Mouse (Mus musculus) limb, embryonic 14.5 days (tissue): Measurements from ENCODE around the gene Atrx. TPM values are rescaled to one million over a fixed set of nuclear protein-coding genes. Genes with fewer than 3 reads are reported as not detected.
A peak's percentile ranks its signal among the peaks of the same experiment; 100 is the strongest.
"Not testable (repeated sequence)": the region's sequence is repeated elsewhere in the genome, so short reads cannot be mapped to it uniquely, and the experiment has no call there.

Experiments
- ATAC-seq: fragments of 200-750 bp; cut with Nextera tagmentation; 2 replicates; pipeline ENCODE4 v1.8.0; 2017; ENCODE audit warnings: low read depth, moderate number of reproducible peaks, moderate TSS enrichment; ENCODE audit not compliant: low FRiP score
- DNase-seq: peaks from one replicate; pipeline ENCODE4 v3.0.0-alpha.2; 2015; ENCODE audit warnings: low spot score
- H3K27ac ChIP-seq: fragments of 300-500 bp; sonication (generic); replicated peaks from 2 replicates; pipeline ENCODE4 v1.5.1; 2014; ENCODE audit warnings: low read depth, mild to moderate bottlenecking, low read length, moderate library complexity, mixed read lengths
- H3K27me3 ChIP-seq: fragments of 300-500 bp; sonication (generic); 2 replicates; pipeline ENCODE4 v1.6.1; 2014; ENCODE audit warnings: low read length, mixed read lengths; ENCODE audit not compliant: control insufficient read depth, insufficient read depth
- H3K36me3 ChIP-seq: fragments of 300-500 bp; sonication (generic); 2 replicates; pipeline ENCODE4 v1.6.1; 2014; ENCODE audit warnings: mild to moderate bottlenecking, low read length, moderate library complexity, mixed read lengths; ENCODE audit not compliant: control insufficient read depth, insufficient read depth
- H3K4me1 ChIP-seq: fragments of 300-500 bp; sonication (generic); 2 replicates; pipeline ENCODE4 v1.6.1; 2014; ENCODE audit warnings: antibody characterized with exemption, low read length, mixed read lengths; ENCODE audit not compliant: control insufficient read depth, insufficient read depth
- H3K4me2 ChIP-seq: fragments of 300-500 bp; sonication (generic); replicated peaks from 2 replicates; pipeline ENCODE4 v1.6.1; 2014; ENCODE audit warnings: low read depth, mild to moderate bottlenecking, low read length, moderate library complexity; ENCODE audit not compliant: severe bottlenecking
- H3K4me3 ChIP-seq: fragments of 300-500 bp; sonication (generic); replicated peaks from 2 replicates; pipeline ENCODE4 v1.5.1; 2014; ENCODE audit warnings: low read length
- H3K9ac ChIP-seq: fragments of 300-500 bp; sonication (generic); 2 replicates; pipeline ENCODE4 v1.6.1; 2014; ENCODE audit warnings: mild to moderate bottlenecking, low read depth, low read length, moderate library complexity; ENCODE audit not compliant: severe bottlenecking
- H3K9me3 ChIP-seq: fragments of 300-500 bp; sonication (generic); 2 replicates; pipeline ENCODE4 v1.6.1; 2016; ENCODE audit warnings: low read length; ENCODE audit not compliant: control insufficient read depth
- POLR2A ChIP-seq: fragments of 200-500 bp; IDR thresholded peaks from 2 replicates; pipeline ENCODE4 v1.8.0; 2012; ENCODE audit warnings: inconsistent platforms, mild to moderate bottlenecking, moderate library complexity, borderline replicate concordance; ENCODE audit not compliant: insufficient read depth, insufficient read length; ENCODE audit errors: extremely low read depth
- whole genome bisulfite sequencing: fragments of 180-500 bp; shearing (Covaris S2); extraction: QIAGEN DNeasy Blood & Tissue Kit; methylation state at CpG from one replicate; pipeline ENCODE4 v1.1.7; 2014; 5-methylcytosine and 5-hydroxymethylcytosine counted together
- polyA plus RNA-seq, 2 experiments: library from polyadenylated mRNA; depleted of rRNA in 1 of 2; stranded (reverse) in 1 of 2; unstranded in 1 of 2; fragments of >200 nt; fragmentation: Nextera tagmentation in 1 of 2; extraction: Ambion mirVana in 1 of 2; gene quantifications; 2 replicates each; pipeline versions ENCODE4 v1.2.1 to v1.2.3; 2012 to 2014

Atrx gene
- polyA plus RNA-seq (2012; rRNA removed): 80.3 and 87.5 TPM in 2 replicates
- polyA plus RNA-seq (2014; fragmentation: Nextera tagmentation; extraction: Ambion mirVana): 143 and 173 TPM in 2 replicates

GRCm38 (mm10) chrX:105928861-105929477 is at the start of gene Atrx:
Gene Atrx (minus strand): TSS chrX:105929403.
- H3K9ac ChIP-seq: peak within 1 kb of the TSS; percentile 91
- WGBS: 27% methylated on average over 31 of the region's 42 CpGs
- H3K27me3 ChIP-seq: no peaks in the 10 kb centered on the region
- TF ChIP-seq POLR2A: 0 out of 2 replicates have a peak, but pooled peaks have one; percentile 59
- peak within 1 kb of the TSS; percentile 95 for H3K27ac ChIP-seq
- no peaks in the 10 kb centered on the region for H3K4me1 ChIP-seq
- peak within 1 kb of the TSS; percentile 60 for H3K4me3 ChIP-seq
- no peaks in the 10 kb centered on the region for H3K9me3 ChIP-seq
- peak; percentile 94 for ATAC-seq
- peak; percentile 92 for DNase-seq
- H3K36me3 ChIP-seq: no peaks in the 10 kb centered on the region
- H3K4me2 ChIP-seq: peak within 1 kb of the TSS; percentile 43; the same call in 1 of the 2 replicates

GRCm38 (mm10) chrX:105957091-105957490 is 27.9 kb upstream of the Atrx start:
- WGBS: 80% methylated on average over 12 of the region's 14 CpGs
- not testable (repeated sequence) for ATAC-seq

GRCm38 (mm10) chrX:105953999-105954398 is 24.8 kb upstream of the Atrx start:
- Histone ChIP-seq H3K4me2 (no peak overlapping the region), H3K4me1 (no peaks in the 10 kb centered on the region), H3K9ac (no peak overlapping the region), H3K27ac (no peak overlapping the region), H3K27me3 (no peaks in the 10 kb centered on the region), H3K9me3 (no peaks in the 10 kb centered on the region), H3K4me3 (no peak overlapping the region), H3K36me3 (no peaks in the 10 kb centered on the region)
- ATAC-seq (no peak), DNase-seq (no peak)
- WGBS: 61% methylated on average over 2 of the region's 2 CpGs
- no peak for TF ChIP-seq POLR2A

More at GRCm38 (mm10) chrX:105957091-105957490, 27.9 kb upstream of the Atrx start:
- H3K27ac ChIP-seq, H3K9ac ChIP-seq, H3K27me3 ChIP-seq, DNase-seq, H3K36me3 ChIP-seq, H3K4me2 ChIP-seq, H3K4me3 ChIP-seq, H3K4me1 ChIP-seq, H3K9me3 ChIP-seq: not testable (repeated sequence)

- H3K9me3 ChIP-seq: no peaks in the 10 kb centered on the region
- ATAC-seq (no peak), DNase-seq (no peak)
- no peaks in the 10 kb centered on the region for H3K36me3 ChIP-seq
- no peaks in the 10 kb centered on the region for H3K27me3 ChIP-seq
- 22% methylated on average over 1 of the region's 1 CpGs for WGBS
- H3K4me1 ChIP-seq: no peaks in the 10 kb centered on the region
- no peak for TF ChIP-seq POLR2A
- no peak overlapping the region for H3K4me2 ChIP-seq
- H3K4me3 ChIP-seq: no peak overlapping the region
- H3K27ac ChIP-seq: no peak overlapping the region
- no peak overlapping the region for H3K9ac ChIP-seq
Observed at GRCm38 (mm10) chrX:105946357-105946756, 17.2 kb upstream of the Atrx start.

- Histone ChIP-seq H3K27ac (no peak overlapping the region), H3K4me1 (no peaks in the 10 kb centered on the region), H3K4me2 (no peak overlapping the region), H3K9me3 (no peaks in the 10 kb centered on the region), H3K4me3 (no peak overlapping the region), H3K36me3 (no peaks in the 10 kb centered on the region), H3K9ac (no peak overlapping the region), H3K27me3 (no peaks in the 10 kb centered on the region)
- DNase-seq (no peak), ATAC-seq (no peak)
- 78% methylated on average over 7 of the region's 7 CpGs for WGBS
- no peak for TF ChIP-seq POLR2A
Observed at GRCm38 (mm10) chrX:105939245-105939644, 10.0 kb upstream of the Atrx start.

GRCm38 (mm10) chrX:105937736-105938135 is 8.5 kb upstream of the Atrx start:
- H3K36me3 ChIP-seq: no peaks in the 10 kb centered on the region
- TF ChIP-seq POLR2A: no peak
- DNase-seq (no peak), ATAC-seq (no peak)
- 54% methylated on average over 2 of the region's 2 CpGs for WGBS
- H3K9ac ChIP-seq: no peak overlapping the region
- no peaks in the 10 kb centered on the region for H3K4me1 ChIP-seq
- no peak overlapping the region for H3K27ac ChIP-seq
- no peaks in the 10 kb centered on the region for H3K27me3 ChIP-seq
- H3K4me3 ChIP-seq: no peak overlapping the region
- no peaks in the 10 kb centered on the region for H3K9me3 ChIP-seq
- no peak overlapping the region for H3K4me2 ChIP-seq
